Mouse (Mus musculus) liver, postnatal 0 days (tissue): ENCODE results near the gene Rnase13. TPM values are rescaled to one million over a fixed set of nuclear protein-coding genes. Genes with fewer than 3 reads are reported as not detected.
"Not testable (repeated sequence)": the region's sequence is repeated elsewhere in the genome, so short reads cannot be mapped to it uniquely, and the experiment has no call there.

Source experiments
- ATAC-seq: fragments of 200-750 bp; cut with Nextera tagmentation; 2 replicates; pipeline ENCODE4 v1.8.0; 2017; ENCODE audit warnings: mild to moderate bottlenecking, moderate library complexity
- DNase-seq: peaks from one replicate; pipeline ENCODE4 v3.0.0-alpha.2; 2016
- H3K27ac ChIP-seq: fragments of 300-500 bp; sonication (generic); 2 replicates; pipeline ENCODE4 v1.5.1; 2014; ENCODE audit warnings: antibody characterized with exemption, moderate library complexity, mild to moderate bottlenecking, low read depth
- H3K27me3 ChIP-seq: fragments of 300-500 bp; sonication (generic); 2 replicates; pipeline ENCODE4 v1.6.1; 2014; ENCODE audit warnings: low read length, control low read depth, mixed read lengths; ENCODE audit not compliant: insufficient read depth
- H3K36me3 ChIP-seq: fragments of 300-500 bp; sonication (generic); replicated peaks from 2 replicates; pipeline ENCODE4 v1.6.1; 2014; ENCODE audit warnings: mild to moderate bottlenecking, control low read depth, low read length, moderate library complexity, mixed read lengths; ENCODE audit not compliant: insufficient read depth
- H3K4me1 ChIP-seq: fragments of 300-500 bp; sonication (generic); 2 replicates; pipeline ENCODE4 v1.6.1; 2014; ENCODE audit warnings: antibody characterized with exemption, mild to moderate bottlenecking, control low read depth; ENCODE audit not compliant: insufficient read depth
- H3K4me2 ChIP-seq: fragments of 300-500 bp; sonication (generic); 2 replicates; pipeline ENCODE4 v1.6.1; 2014; ENCODE audit warnings: low read depth, mild to moderate bottlenecking, low read length, moderate library complexity, mixed read lengths
- H3K4me3 ChIP-seq: fragments of 300-500 bp; sonication (generic); 2 replicates; pipeline ENCODE4 v1.5.1; 2014; ENCODE audit warnings: low read depth, low read length
- H3K9ac ChIP-seq: fragments of 300-500 bp; sonication (generic); replicated peaks from 2 replicates; pipeline ENCODE4 v1.6.1; 2014; ENCODE audit warnings: mild to moderate bottlenecking, moderate library complexity
- H3K9me3 ChIP-seq: fragments of 300-500 bp; sonication (generic); 2 replicates; pipeline ENCODE4 v1.6.1; 2016; ENCODE audit warnings: mild to moderate bottlenecking, control low read depth, low read length, mixed read lengths
- CTCF ChIP-seq: sonication (generic); IDR thresholded peaks from 2 replicates; pipeline ENCODE4 v1.5.1; 2016; ENCODE audit warnings: antibody characterized with exemption, low read depth
- EP300 ChIP-seq: IDR thresholded peaks from 2 replicates; pipeline ENCODE4 v1.6.1; 2016; ENCODE audit warnings: antibody characterized with exemption, low read depth, mild to moderate bottlenecking
- WGBS: fragments of 180-500 bp; shearing (Covaris S2); extraction: QIAGEN DNeasy Blood & Tissue Kit; methylation state at CpG from one replicate; pipeline ENCODE4 v1.1.7; 2014; ENCODE audit not compliant: insufficient replicate concordance; 5-methylcytosine and 5-hydroxymethylcytosine counted together
- polyA plus RNA-seq: library from polyadenylated mRNA; unstranded; fragments of >200 nt; fragmentation: Nextera tagmentation; extraction: Ambion mirVana; gene quantifications from 2 replicates; pipeline ENCODE4 v1.2.1, GENCODE M21; 2015

Rnase13 gene
- polyA plus RNA-seq, 1 experiment from 2014 or later = not detected

DNA sequence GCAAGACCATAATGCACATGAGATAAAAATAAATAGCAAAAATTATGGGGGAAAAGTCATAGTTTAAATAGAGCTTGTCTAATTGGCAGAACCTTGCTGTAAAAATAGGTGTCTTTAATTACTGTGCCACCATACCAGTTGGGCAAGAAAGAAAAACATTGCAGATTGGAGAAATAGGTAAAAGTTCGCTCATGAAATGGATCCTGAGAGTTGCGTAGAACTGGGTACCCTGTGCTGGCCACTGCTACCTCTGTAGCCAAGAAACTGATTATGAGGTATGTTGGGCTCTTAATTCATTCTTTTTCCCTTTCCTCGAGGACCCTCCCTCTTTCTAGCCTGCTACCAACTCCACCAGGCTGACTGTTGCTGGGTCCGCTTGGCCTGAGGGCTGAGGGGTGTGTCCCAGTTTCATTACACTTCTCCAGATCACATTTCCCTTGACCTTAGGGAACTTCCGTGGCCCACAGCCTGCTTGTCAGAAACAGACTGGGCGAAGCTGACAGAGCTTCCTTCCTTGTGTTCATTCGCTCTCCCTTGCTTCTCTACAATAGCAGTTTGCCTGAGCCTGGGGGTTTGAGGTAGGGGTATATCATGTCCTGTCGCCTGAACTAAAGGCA, 18.5 kb upstream of the Rnase13 start:
- ATAC-seq (peak; percentile 81), DNase-seq (peak; percentile 47)
- Histone ChIP-seq H3K9ac (peak overlapping the region; percentile 31; the same call in 1 of the 2 replicates), H3K36me3 (no peaks in the 10 kb centered on the region), H3K9me3 (no peaks in the 10 kb centered on the region; the same call in 1 of the 2 replicates), H3K27ac (peak overlapping the region; percentile 87), H3K4me1 (peaks cover 7% of the 10 kb centered on the region), H3K27me3 (no peaks in the 10 kb centered on the region), H3K4me3 (no peak overlapping the region), H3K4me2 (peak overlapping the region; percentile 51)
- TF ChIP-seq CTCF = no peak
- WGBS = 35% methylated on average over 8 of the region's 8 CpGs

DNA sequence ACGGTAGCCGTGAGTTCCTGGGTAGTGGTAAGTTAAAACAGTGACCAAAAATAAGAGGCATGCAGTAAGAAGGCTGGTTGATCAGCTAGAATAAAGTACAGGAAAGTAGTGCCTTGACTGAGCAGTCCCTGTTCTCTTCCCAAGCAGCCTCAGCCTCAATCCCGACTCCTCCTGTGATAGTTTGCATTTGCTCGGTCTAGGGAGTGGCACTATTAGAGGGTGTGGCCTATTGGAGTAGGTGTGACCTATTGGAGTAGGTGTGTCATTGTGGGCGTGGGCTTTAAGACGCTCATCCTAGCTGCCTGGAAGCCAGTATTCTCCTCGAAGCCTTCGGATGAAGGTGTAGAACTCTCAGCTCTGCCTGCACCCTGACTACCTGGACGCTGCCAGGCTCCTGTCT, 16.4 kb upstream of the Rnase13 start:
- Histone ChIP-seq H3K36me3 (no peaks in the 10 kb centered on the region), H3K9ac (no peak overlapping the region), H3K4me3 (no peak overlapping the region), H3K27ac (no peak overlapping the region), H3K4me2 (no peak overlapping the region), H3K4me1 (peaks cover 7% of the 10 kb centered on the region), H3K27me3 (no peaks in the 10 kb centered on the region), H3K9me3 (no peaks in the 10 kb centered on the region; the same call in 1 of the 2 replicates)
- 88% methylated on average over 9 of the region's 9 CpGs for WGBS
- TF ChIP-seq EP300 = no peak
- TF ChIP-seq CTCF = no peak
- DNase-seq (no peak), ATAC-seq (no peak)

- Histone ChIP-seq H3K4me2 (no peak overlapping the region), H3K36me3 (no peaks in the 10 kb centered on the region), H3K4me1 (peaks cover 14% of the 10 kb centered on the region), H3K4me3 (no peak overlapping the region), H3K9me3 (no peaks in the 10 kb centered on the region), H3K9ac (no peak overlapping the region), H3K27ac (peak overlapping the region; percentile 77), H3K27me3 (no peaks in the 10 kb centered on the region)
- DNase-seq (no peak), ATAC-seq (no peak)
- WGBS = 40% methylated on average over 10 of the region's 10 CpGs
- TF ChIP-seq EP300 = no peak
- TF ChIP-seq CTCF = no peak
These were observed 9.8 kb upstream of the Rnase13 start for GRCm38 (mm10) chr14:51932092-51933020.

- Histone ChIP-seq H3K36me3 (no peaks in the 10 kb centered on the region), H3K27ac (no peak overlapping the region), H3K4me2 (no peak overlapping the region), H3K9ac (no peak overlapping the region), H3K27me3 (no peaks in the 10 kb centered on the region), H3K9me3 (no peaks in the 10 kb centered on the region), H3K4me3 (no peak overlapping the region), H3K4me1 (peaks cover 14% of the 10 kb centered on the region)
- peak; percentile 48 for DNase-seq
- WGBS = 36% methylated on average over 5 of the region's 5 CpGs
- no peak for TF ChIP-seq EP300
- TF ChIP-seq CTCF = peak; percentile 81
- ATAC-seq = peak; percentile 72
These were observed 8.3 kb upstream of the Rnase13 start for GRCm38 (mm10) chr14:51930824-51931223.

GRCm38 (mm10) chr14:51929968-51930367, 7.4 kb upstream of the Rnase13 start:
- ATAC-seq = no peak
- no peak overlapping the region for H3K9ac ChIP-seq
- 62% methylated on average over 9 of the region's 9 CpGs for WGBS
- no peak for DNase-seq
- H3K4me1 ChIP-seq = peaks cover 14% of the 10 kb centered on the region
- H3K27ac ChIP-seq = peak overlapping the region; percentile 80
- H3K9me3 ChIP-seq = no peaks in the 10 kb centered on the region
- H3K36me3 ChIP-seq = no peaks in the 10 kb centered on the region
- no peaks in the 10 kb centered on the region for H3K27me3 ChIP-seq
- H3K4me3 ChIP-seq = no peak overlapping the region
- no peak overlapping the region for H3K4me2 ChIP-seq
- no peak for TF ChIP-seq CTCF
- TF ChIP-seq EP300 = no peak

DNA sequence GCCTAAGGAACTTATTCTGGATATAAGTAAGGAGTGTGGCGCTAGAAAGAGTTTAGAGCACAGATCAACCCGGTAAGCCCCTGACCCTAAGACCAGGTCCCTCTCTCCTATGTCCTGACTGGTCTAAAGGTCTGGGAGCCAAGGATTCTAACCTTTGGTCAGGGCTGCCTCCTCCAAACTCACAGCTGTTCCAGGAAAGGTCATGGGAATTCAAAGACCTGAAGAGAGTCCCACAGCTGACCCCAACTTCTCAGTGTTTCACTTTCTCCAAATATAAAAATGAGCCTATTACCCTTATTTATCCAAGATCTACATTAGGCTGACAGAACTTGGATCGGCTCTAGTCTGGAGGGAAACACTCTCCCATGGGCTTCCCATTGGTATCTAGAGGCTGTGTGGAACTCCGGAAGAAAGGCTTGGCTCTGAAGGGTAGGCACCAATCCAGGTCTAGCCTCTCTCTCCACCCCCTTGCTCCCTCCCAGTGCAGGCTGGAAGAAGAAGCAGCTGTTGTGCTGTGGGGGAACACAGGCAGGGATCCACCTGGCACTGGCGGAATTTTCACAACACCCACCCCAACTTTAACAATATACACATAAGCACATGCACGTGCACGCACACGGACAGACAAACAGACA, 6.9 kb upstream of the Rnase13 start:
- H3K4me2 ChIP-seq = peak overlapping the region; percentile 23; the same call in 1 of the 2 replicates
- H3K36me3 ChIP-seq = no peaks in the 10 kb centered on the region
- DNase-seq (no peak), ATAC-seq (peak; percentile 64; the same call in 1 of the 2 replicates)
- TF ChIP-seq EP300 (peak; percentile 33; the same call in 1 of the 2 replicates), CTCF (no peak)
- no peak overlapping the region for H3K4me3 ChIP-seq
- H3K4me1 ChIP-seq = peaks cover 14% of the 10 kb centered on the region
- no peaks in the 10 kb centered on the region for H3K9me3 ChIP-seq
- H3K27ac ChIP-seq = peak overlapping the region; percentile 80
- 61% methylated on average over 8 of the region's 8 CpGs for WGBS
- H3K9ac ChIP-seq = 0 out of 2 replicates have a peak overlapping the region, but pooled peaks have one; percentile 16
- no peaks in the 10 kb centered on the region for H3K27me3 ChIP-seq

- H3K4me1 ChIP-seq = peaks cover 12% of the 10 kb centered on the region
- not testable (repeated sequence) for DNase-seq, ATAC-seq, H3K27ac ChIP-seq, H3K9me3 ChIP-seq, H3K36me3 ChIP-seq, H3K4me2 ChIP-seq, H3K4me3 ChIP-seq, H3K27me3 ChIP-seq, H3K9ac ChIP-seq
- 91% methylated on average over 11 of the region's 11 CpGs for WGBS
These were observed 4.4 kb upstream of the Rnase13 start for GRCm38 (mm10) chr14:51926930-51927329.
